Mouse (Mus musculus) yolk sac, embryonic 10.5 days (tissue): ENCODE results near the gene Nav2.

ENCODE experiments used
- DNase-seq: peaks from one replicate; pipeline ENCODE4 v3.0.0-alpha.2; 2017; ENCODE audit warnings: low spot score

Nav2 gene

DNA sequence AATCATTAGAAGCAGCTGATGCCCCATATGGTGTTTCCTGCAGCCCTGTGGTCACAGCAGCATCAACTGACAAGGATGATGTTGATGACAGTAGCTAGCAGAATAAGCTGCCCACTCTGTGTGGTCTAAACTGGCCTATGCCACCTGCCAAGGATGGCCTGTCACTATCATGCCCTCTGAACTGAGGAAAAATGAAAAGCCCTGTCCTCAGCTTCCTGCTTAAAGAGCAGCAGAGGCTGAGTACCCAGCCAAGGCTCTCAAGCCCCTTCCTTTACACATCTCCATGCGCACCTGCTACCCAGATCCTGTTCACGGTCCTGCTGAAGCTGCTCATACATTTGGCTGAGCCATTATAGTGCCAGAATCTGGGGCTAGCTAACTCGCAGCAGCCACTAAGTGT lies 193.7 kb downstream of the Nav2 start:
- DNase-seq: no peak

DNA sequence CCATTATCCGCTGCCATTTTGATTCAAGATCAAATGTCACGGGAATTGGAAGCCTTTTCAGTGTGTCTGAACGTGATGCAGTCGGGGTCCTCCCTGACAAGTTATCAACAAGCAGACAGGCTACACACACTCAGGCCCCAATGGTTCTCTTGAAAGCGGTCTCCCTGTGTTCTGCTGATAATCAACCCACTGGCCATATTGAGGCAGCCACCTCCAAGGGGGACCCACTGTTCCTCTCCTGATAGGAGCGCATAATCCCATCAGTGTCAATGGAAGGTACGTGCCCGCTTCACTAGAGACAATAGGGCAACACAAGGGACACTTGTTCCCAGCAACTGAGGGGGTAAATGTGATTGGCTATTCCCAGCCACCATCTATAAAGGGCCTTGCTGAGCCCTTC lies 195.9 kb downstream of the Nav2 start:
- peak; percentile 23 for DNase-seq

DNA sequence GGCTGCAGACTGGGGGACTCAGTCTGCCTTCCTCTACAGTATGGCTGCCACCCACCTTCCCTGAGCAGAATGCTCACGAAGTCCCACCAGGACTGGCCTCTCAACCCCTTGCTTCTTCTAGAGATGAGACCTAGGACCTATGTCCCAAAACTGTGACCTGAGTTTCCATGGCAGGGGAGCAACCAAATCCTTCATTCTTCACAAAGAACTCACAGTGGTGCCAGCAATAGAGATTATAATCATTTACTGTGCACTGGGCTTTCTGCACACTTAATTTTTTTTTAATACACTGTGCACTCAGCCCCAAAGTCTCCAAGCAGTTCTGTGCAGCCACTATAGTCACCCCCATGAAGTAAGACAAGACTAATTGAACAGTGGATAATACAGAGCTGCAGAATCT lies 196.3 kb downstream of the Nav2 start:
- DNase-seq: no peak

DNA sequence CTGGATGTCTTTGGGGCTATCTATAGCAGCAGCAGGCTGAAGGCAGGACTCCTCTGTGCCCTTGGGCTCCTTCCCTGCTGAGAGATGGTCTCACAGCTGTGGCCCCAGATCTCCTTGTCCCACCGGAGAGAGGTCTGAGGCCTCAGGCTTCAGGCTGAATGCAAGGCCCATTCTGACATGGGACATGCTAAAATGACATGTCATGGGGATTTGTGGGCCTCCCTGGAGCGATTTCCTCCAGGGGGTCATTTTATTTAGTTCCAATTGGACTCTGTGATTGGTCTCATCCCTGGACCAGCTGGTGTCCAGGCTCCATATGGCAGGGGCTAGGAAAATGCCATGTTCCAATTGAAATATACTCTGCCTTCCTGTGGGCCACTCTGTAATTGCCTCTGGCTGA lies 197.0 kb downstream of the Nav2 start:
- no peak for DNase-seq

DNA sequence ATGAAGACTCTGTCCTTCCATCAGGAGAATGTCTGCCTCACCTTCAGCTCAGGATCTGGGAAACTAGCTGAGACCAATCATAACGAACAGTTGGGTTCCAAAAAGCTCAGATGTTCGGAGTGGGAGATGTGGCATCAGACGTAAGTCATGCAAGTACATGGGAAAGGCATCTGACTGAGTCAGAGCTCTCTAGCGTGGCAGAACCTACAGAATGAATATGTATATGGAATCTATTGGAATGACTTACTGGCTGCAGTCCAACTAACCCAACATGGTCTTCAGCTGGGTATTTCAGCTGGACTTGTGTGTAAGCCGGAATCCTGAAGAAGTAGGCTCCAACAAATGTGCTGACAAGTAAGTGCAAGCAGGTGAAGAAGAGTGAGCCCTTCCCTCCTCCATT lies 199.6 kb downstream of the Nav2 start:
- DNase-seq: no peak

DNA sequence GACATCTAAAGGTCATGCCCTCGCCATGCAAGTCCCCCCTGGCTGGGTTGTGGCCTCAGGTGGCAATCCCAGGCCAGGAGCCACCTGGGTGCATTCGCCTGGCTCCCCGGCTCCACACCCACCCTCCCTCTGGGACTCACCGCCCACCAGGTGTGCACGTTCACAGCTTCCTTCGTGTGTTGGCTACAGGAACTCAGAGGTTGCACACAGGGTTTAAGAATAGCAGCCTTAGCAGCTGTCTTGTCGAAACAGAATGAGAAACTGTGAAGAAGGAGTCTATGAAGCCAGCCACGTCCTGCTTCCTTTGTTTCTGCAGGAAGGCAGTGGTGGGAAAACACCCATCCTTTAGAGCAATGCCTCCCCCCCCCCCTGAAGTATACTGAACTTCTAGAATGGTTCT lies 210.5 kb downstream of the Nav2 start:
- DNase-seq: no peak

DNA sequence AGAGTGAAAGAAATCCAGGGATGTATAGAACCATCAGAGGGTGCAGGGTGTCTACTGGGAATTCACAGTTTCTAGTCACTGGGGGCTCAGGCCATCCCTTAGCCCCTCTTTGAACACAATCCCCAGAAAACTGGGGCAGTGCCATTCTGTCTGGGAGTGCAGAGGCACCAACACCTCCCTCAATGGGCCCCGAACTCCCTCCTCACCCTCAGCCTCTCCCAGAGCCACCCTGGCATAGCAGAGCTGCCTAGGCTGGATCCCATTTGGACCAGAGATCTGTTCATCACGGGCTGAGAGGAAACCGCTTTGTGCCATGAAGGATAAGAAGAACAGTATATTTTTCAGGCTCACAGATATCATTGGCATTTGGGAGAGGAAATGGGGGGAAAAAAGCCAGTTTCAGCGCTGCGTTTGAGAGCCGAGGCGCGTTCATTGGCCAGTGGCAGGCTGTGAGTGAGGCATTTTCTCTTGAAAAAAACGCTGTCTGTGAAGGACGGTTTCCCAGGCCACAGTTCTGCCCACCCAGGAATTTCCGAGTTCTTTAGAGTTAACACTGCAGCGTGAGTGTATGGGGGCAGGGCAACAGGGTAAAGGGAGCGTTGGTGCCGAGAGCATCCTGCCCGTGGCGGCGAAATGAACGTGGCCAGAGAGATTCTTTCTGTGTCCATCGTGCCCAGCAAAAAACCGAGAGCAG lies 211.4 kb downstream of the Nav2 start:
- DNase-seq: no peak

DNA sequence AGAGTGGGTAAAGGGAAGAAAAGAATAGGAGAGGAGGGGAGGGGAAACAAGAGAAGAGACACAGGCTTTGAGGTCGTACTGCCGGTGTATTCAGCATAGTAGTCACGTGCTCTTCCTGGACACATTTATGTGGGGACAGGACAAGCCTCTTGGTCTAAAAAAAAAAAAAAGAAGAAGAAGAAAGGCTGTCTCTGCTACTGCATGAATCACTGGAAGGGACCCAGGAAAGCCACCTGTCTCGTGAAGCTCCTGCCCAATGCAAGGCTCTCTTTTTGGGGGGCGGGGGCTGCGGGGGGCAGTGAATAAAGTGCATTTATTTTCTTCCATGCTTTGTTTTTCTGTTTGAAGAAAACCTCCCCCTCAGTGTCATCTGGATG lies 212.0 kb downstream of the Nav2 start:
- no peak for DNase-seq

DNA sequence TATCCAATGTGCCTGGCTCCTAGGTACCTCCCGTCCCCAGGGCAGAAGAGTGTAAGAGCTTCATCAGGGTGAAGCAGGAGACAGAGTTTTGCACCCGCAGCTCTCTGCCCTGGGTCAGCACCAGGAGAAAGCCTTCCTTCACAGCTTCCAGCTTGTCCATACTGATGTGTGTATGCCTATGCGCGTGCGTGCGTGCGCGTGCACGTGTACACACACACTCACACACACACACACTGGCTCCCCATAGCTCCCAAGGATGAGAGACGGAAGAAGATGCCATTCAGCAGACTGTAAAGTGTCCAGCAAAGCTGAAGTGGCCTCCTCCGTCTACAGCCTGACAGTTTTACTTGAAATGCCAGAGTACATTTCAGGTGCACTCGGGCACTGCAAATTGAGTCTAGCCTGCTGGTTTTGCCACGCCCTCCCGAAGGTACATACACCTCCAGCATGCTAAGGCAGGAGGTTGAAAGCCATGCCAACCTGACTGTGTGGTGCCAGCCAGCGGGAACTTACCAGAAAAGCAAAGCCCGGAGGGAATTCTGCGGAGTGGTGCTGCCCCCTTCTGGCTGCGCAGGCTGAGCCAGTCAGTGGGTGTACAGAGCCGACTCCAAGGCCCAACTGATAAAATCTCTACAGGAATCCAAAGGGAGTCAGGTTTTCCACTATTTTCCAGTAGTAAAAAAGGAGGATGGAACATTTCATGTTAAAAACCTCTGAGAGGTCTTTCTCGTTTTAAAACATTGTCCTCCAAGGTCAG lies 212.6 kb downstream of the Nav2 start:
- peak; percentile 68 for DNase-seq

DNA sequence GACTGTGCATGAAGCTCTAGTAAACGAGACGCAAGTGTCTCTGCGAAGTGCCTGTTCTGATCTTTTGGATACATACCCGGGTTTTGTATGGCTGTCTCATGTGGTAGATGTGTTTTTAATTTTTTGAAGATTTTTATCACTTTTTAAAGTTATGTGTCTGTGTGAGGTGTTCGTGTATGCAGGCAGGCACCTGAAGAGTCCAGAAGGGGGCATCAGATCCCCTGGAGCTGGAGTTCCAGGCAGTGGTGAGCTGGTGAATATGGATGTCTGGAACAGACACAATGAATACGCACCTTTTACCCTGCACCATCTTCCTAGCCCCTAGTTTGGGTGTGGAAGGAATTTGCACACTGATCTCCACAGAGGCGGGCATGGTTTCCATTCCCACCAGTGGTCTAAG lies 214.0 kb downstream of the Nav2 start:
- no peak for DNase-seq

DNA sequence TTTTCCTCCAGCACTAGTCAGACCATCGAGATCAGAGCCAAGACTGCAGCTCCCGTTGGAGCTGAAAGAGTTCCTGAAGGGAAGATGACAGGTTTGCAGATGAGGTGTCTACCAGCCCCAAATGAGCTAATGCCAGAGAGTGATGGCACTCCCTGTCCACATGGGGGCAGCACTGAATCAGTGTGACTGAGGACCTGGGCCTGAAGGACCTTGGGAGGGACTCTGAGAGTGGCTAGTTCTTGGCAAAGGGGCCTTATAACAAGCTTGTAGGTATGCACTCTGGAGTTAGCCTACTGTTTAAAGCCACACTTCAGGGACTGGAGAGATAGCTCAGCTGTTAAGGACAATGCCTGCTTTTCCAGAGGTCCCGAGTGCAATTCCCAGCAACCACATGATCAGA lies 217.0 kb downstream of the Nav2 start:
- DNase-seq: peak; percentile 12

DNA sequence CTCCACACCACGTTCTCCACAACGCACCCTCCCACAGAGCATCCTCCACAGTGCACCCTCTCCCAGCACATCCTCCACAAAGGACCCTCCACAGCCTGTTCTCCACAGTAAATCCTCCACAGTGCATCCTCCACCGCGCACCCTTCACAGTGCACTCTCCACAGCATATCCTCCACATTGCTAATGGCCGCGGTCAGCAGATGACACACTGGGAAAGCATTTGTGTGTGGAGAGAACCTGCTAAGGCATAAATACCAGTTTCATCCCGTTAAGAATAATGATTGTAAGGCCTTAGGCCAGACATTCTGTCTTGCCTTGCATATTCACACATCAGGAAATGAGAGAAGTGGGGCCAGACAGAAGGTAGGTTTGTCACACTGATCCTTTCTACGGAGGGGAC lies 219.7 kb downstream of the Nav2 start:
- no peak for DNase-seq

DNA sequence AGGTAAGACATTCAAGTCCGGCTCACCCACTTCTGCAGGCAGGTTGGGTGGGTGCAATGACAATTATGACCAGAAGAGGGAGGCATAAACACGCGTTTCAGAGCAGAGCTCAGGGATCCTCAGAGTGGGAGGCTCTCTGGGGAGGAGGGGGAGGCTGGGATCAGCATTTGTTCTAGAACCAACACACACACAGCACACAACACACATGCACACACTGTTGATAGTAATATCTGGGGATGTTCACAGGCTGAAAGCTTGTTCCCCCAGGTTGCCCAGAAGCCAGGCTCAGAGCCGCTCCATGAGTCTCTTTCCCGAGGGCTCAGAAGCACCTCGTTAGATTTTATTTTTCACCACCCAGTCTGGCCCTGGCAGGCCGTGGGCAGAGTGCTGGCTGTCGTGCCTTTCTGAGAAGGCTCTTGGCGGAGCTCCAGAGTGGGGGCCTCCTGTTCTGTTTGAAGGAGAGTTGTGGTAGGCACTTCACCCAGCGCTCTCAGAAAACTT lies 224.4 kb downstream of the Nav2 start:
- peak; percentile 61 for DNase-seq

DNA sequence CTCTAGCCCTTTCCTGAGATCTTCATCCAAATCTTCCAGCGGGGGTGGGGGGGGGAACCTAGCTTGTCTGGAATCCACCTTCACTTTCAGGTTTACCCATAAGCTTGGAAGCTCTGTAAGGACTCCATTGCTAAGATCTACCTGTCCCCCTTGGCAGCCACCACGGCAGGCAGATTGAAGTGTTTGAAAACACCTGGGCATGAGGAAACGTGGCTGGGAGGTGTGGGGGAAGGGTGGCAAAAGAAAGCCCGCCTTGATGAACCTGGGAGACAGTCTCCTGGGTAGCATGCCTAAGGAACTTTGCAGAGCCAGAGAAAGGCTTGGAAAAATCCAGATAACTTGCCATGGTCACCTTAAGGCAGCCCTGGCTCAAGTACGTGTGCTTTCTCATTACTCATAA lies 225.9 kb downstream of the Nav2 start:
- no peak for DNase-seq

DNA sequence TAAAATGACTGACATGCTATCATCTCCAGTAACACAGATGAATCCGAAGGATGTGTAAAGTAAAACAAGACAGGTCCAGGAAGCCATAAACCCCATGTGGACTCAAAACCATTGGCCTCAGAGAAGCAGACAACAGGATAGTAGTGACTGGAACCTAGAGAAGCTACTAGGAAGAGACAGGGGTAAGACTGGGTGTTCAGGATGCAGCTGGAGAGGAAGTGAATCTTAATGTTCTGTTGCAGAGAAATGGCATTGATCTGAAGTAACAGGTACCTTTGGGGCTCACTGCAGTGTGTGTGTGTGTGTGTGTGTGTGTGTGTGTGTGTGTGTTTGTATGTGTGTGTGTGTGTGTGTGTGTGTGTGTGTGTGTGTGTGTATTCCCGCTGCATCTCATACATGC lies 231.2 kb downstream of the Nav2 start:
- DNase-seq: no peak

DNA sequence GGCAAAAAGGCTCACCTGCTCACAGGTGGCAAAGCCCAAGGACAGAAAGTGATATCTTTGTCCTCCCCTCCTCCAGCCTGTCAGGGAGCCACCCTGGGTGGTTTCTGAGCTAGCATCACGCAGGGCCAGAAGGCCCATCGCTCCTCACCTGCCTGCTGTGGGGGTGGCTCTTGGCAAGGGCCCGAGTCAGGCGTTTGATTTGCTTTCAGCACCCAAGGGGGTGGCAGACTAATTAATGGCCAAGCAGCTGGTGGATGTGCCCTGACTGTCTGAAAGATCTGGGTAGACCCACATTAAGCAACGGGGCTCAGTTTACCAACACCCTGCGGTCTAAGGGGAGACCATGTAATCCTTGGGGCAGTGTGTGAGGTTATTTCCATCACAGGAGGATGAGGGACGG lies 235.4 kb downstream of the Nav2 start:
- no peak for DNase-seq

DNA sequence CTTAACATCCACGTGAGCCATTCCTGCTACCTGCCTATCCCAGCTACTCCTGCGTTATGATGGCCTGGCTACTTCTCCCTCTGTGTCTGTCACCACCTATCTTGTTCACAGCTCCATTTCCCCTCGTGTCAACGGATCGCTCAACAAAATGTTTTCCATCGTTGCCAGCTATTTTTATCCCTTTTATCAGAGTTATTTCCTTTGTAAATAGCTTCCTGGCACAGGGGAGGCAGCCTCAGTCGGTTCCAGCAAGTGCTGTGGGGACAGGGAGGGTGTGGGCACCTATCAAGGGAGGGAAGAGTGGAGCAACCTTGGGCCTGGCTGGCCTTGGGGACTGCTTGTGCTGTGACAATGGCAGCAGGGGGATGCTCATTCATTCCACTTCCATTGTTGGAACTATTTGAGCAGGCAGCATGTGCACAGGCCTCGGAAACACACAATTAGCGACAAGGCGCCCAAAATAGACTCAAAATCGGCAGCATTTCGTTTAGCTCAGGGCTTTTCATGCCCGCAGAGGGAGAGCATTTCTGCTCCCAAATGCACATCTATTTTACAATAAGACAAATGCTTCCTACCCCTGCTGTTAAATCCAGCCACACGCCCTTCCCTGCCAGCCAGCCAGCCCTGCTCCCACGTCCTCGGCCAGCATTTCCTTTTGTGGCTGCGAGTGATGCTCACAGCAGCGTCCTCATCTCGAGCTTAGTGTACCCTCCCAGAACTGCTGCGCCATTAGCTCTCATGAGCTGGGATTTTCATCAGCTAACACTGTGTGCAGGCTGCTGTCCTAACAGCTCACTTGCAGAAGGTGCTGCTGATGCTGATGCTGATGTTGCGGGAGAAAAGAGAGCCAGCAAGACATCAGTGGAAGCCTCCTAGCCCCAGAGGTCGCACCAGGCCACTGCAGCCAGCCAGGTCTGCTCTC lies 237.5 kb downstream of the Nav2 start:
- no peak for DNase-seq

DNA sequence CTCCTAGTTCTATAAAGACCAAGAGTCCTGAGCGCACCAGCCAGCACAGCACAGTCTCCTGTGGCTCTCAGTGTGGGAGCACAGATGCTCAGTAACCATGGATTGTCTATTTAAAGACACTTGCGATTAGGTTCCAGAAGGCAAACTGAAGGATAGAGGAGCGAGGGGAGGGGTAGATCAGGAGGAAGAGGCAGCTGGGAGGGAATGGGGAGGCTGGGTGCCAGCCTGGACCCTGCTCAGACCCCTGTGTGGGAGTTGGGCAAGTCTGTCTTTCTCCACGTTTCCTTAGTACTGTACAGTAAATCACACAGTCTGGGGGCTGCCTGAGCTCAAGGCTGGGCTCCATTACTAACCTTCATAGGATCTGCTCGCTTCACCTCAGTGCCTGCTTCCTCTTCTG lies 243.8 kb downstream of the Nav2 start:
- DNase-seq: no peak

DNA sequence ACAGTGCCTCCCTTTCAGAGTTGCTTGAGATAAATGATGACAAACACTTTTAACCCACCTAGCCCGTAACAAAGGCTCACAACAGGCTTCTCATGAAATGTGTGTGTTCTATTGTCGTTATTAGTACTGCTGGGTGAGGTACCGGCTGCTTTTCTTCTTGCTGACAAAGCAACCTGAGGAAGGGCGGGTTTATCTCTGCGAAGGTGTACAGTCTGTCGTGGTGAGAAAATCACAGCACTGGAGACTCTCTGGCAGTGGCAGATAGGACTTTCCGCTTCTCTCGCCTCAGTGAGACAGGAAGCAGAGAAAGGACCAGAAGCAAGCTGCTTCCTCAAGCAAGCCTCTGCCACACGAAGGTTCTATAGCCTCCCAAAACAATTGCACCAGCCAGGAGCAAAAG lies 244.2 kb downstream of the Nav2 start:
- DNase-seq: no peak

DNA sequence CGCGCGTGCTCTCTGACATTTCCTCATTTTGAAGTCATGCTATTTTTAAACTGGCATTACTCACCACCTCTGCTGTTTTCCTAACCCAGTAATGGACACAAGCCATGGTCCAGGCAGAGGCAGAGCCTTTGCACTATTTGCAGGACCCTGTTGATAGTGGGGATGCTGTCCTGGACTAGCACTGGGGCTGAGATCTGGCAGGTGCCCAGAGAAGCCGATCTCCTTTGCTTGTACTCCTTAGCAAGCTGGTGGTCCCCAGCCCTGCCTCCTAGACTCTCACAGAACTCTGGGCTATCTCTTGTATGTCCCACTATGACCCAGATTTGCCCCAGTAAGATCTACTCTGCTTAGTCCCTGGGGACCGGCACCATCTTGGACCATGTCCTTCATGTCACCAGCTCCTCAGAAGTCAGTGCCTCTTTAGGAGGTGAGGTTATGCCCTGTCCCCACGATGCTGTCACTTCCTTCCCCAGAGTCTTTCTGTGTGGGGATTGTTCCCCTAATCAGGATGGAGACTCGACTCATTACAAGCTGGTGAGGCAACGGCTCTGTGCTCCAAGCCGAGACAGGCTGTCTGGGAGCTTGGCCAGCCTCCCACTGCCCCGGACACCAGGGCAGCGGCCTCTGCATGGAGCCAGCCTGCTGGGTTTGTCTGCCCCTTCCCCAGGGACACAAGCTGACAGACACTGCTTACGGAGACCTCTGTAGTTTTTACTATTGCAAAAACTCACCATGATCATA lies 250.3 kb downstream of the Nav2 start:
- no peak for DNase-seq

DNA sequence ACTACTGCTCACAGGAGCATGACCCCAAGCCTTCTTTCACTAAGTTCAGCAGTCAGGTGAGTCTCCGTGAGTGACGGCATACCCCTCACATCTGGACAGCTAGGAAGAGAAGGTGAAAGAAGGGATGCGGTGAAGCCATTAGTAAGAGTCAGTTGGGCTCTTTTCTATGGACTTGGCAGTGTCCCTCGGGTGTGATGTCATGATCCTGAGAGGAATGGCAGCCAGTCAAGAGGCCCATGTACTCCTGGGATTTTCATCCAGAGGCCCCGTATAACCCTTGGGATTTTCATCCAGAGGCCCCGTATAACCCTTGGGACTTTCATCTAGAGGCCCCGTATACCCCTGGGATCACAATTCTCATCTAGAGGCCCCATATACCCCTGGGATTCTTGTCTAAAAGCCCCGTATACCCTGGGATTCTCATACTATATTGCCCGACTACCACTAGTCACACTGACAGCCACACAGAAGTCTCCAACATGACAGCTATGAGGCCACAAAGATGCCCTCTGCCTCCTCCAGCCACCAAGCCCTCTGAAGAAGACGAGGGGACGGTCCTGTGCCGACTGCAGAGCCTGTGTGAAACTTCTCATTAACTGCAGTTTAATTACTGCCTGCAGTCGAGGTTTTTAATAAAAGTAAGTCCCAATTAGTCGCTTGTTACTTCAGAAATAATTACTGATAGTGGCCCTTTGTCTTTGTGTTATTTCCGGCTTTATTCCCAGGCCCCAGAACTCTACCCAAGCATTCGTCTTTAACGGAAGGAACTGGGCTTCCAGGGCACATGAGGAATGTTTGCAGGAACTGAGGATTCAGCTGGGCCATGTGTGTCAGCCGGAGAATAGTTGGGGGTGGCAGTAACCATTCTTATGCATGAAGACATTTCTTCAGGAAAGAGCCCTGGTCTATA lies 251.4 kb downstream of the Nav2 start:
- no peak for DNase-seq
